Mouse (Mus musculus) heart, postnatal 25 days (tissue): ENCODE results near the gene Slc52a3. TPM values are rescaled to one million over a fixed set of nuclear protein-coding genes. Genes with fewer than 3 reads are reported as not detected.
A peak's percentile ranks its signal among the peaks of the same experiment; 100 is the strongest.

ENCODE experiments used
- DNase-seq: peaks from one replicate; pipeline ENCODE4 v3.0.0; 2022; ENCODE audit warnings: low spot score
- intact Hi-C: fragments of 180-260 bp; cut with DNase I; formaldehyde crosslinking; loops from one replicate; pipeline ENCODE4 v1.15.1; 2025
- microRNA-seq: library from miRNA; unstranded; fragments of <30 nt; microRNA quantifications from one replicate; pipeline ENCODE4 v1.2.0, GENCODE M21; 2022
- total RNA-seq, 2 experiments: library from RNA; stranded (reverse); gene quantifications; 2 replicates each; pipeline ENCODE4 v1.2.3; 2021

Gene Slc52a3
- total RNA-seq, 2 experiments from 2014 or later: 1.8 to 1.9 TPM

DNA sequence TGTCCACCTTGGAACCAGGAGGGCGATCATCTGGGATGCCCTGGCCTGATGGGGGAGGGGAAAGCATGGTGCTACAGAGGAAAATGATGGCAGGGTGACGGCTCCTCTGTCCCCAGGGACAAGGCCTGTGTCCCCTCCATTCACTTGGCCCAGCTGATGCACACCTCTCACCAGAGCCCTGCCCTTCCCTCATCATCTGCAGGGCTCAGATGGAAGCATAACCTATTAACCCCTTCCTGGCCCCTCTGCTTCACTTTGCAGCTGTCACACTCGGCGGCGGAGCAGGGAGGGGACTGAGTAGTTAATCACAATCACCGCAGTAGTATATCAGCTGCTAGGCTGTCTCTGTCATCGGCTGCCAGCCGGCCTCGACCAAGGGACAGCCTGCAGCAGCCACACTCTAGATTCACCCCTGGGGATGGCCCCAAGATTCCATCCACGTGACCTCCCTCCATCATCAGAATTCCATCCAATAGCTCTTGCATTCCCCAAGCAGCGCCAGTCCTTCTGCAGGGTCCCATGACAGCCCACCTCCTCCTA is 28.6 kb downstream of the Slc52a3 start:
- intact Hi-C loops: loop anchor here (5.0 kb wide), 1 partner anchor 342 kb away; no protein-coding TSS in a partner anchor
- DNase-seq: no peak

DNA sequence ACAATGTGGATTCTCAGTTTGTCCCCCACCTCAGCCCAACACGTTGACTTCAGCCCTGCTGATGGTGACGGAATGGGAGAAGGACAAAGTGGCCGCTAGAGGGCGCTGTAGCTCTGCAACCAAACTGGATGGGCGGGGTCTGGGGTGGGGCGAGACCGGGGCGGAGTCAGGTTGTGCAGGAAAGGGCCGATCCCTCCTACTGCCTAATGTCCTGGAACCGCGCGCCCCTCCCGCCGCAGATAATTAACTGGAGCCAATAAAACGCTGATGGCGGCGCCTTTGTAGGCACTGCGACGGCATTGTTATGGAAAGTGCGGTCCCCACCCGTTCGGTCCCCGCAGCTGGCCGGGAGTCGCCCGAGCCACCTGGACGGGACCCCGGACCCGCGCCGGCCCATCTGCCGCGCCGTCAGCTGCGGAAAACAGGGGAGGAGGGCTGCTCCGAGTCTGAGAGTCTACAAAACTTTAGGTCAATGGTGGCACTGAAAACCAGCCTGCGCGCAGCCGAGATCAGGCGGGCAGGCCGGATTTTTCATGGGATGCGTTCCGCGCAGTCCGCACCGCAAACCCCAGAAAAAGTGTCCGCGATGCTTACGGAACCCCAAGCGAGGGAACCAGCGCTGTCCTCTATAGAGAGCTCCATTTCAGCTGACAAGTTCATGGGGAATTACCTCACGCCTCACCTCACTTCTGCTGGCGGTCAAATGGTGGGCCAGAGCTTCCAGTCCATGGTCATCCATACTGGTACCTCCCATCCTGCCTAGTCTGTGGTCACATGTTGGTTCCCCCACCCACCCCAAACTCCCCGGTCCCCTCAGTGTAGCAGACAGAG is 33.2 kb downstream of the Slc52a3 start:
- intact Hi-C loops: loop anchor here (2.0 to 5.0 kb wide), 4 partner anchors 53 to 338 kb away; no protein-coding TSS in a partner anchor
- peak; percentile 57 for DNase-seq

- DNase-seq: no peak
- intact Hi-C loops: no loop called here
These were observed 34.7 kb downstream of the Slc52a3 start for GRCm38 (mm10) chr2:152030986-152031385.

GRCm38 (mm10) chr2:152040101-152040500 is 43.8 kb downstream of the Slc52a3 start:
- intact Hi-C loops: no loop called here
- no peak for DNase-seq

GRCm38 (mm10) chr2:152047116-152048002 is 51.0 kb downstream of the Slc52a3 start:
- no peak for DNase-seq
- intact Hi-C loops: no loop called here

GRCm38 (mm10) chr2:152048003-152048980 is 52.0 kb downstream of the Slc52a3 start:
- DNase-seq: no peak
- intact Hi-C loops: no loop called here

GRCm38 (mm10) chr2:152048981-152049441 is 52.7 kb downstream of the Slc52a3 start:
- DNase-seq: no peak
- intact Hi-C loops: no loop called here

DNA sequence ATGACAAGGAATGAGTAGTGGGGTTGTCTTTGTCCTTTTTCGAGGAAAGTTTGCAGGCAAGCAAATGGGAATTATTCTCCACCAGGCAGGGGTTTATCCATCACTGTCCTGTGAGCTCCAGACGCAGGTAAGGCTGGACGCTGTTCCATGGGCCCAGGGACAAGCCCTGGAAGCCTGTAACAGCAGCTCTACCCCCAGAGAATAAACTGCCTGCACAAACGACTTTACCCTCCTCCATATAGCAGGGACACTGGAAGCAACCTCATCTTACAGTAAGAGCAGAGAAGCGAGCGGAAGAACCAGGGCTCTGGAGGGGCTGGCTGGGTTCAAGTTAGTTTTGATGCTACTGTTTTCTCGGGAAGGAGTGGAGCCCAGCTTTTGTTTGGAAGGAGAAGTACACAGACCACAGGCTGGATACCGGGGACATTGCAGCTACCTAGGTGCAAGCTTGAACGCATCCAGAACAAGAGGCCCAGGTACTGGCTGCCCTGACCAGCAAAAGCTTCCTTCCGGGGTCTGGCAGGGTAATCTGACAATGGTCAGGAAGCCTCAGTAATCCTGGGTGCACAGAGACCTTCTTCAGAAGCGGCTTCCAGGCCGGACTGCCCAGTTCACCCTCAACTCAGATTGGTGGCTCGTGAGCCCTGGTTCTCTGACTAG is 53.4 kb downstream of the Slc52a3 start:
- DNase-seq: no peak
- intact Hi-C loops: no loop called here

DNA sequence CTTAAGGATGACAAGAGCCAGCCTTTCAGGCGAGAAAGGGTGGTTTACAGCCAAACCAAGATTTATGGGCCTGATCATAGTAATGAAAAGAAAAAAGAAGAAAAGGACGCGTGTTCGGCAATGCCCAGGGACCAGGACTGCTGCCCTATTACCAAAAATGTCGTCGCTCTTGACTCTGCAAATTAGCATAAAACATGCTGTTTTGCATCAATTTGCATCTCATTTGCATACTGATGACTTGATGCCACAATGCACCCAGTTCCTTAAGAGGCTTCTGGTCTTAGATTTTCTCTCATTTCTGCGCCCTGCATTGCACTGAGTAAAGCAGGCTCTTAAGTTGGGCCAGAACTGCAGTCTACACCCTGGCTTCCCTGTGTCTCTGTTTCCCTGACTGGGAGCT is 54.0 kb downstream of the Slc52a3 start:
- no peak for DNase-seq
- intact Hi-C loops: no loop called here

GRCm38 (mm10) chr2:152051985-152052384 is 55.7 kb downstream of the Slc52a3 start:
- DNase-seq: no peak
- intact Hi-C loops: no loop called here

- DNase-seq: no peak
- intact Hi-C loops: no loop called here
These were observed 59.1 kb downstream of the Slc52a3 start for GRCm38 (mm10) chr2:152055406-152055805.

DNA sequence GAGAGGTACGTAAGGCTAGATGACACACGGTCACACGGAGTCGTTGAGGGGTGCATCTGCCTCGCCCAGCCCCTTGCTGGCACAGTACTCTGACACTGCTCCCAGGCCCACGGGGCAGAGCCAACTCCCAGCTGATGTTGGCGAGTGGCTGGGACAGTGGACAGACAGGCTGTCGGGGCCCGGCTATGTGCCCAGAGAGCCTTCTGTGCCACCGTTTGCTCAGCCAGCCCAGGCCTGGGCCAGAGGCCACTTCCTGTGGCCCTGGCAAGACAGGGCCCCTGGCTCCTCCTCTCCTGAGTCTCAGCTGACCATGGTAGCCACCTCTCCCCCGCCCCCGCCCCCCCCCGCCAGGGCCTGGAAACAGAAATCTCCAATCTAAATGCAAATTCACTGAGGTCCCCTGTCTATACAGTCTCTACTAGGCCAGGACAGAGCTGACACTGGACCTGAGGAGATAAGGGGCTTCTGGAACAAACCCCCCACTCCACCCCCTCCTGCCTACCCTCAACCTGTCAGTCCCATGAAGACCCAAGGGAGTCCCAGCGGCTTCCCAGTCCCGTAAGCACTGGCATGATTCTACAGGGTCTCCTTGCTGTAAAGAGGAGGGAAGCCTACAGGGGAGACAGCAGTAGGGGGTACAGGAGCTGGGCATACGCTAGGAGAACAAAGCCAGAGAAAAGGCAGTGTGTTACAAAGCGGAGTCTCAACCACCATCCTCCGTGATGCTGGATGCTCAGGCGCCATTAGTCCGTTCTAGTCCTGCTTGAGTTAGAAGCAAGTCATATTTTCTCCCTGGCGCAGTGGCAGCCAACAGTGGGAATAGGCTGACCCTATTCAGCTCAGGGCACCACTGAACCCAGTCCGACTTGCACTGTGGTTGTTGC is 60.3 kb downstream of the Slc52a3 start:
- no peak for DNase-seq
- intact Hi-C loops: no loop called here

GRCm38 (mm10) chr2:152057252-152057563 is 60.9 kb downstream of the Slc52a3 start:
- DNase-seq: no peak
- intact Hi-C loops: no loop called here

Small RNA genes within 50 kb of the gene (microRNA-seq; reads per million reads assigned to microRNA genes)
- not detected for gene Mir1953

Other genes starting within 250 kb of the Slc52a3 start
- not detected for gene Rspo4, start 153.6 kb upstream of the Slc52a3 start, total RNA-seq
- under 1 TPM; 0.13 to 0.39 TPM for gene Angpt4, start 85.3 kb upstream of the Slc52a3 start, total RNA-seq
- gene Fam110a, start 16.3 kb upstream of the Slc52a3 start, total RNA-seq: 1 to 10 TPM; 4.5 to 4.7 TPM
- gene Scrt2, start 85.0 kb downstream of the Slc52a3 start, total RNA-seq: not detected
- gene Srxn1, start 109.0 kb downstream of the Slc52a3 start, total RNA-seq: 10 to 100 TPM; 14.8 to 15.2 TPM
- gene Tcf15, start 147.1 kb downstream of the Slc52a3 start, total RNA-seq: 10 to 100 TPM; 24.3 to 34.0 TPM
- 100 to 1,000 TPM in 1 of 2 experiments, 10 to 100 TPM in 1; 95.2 to 104 TPM for gene Csnk2a1, start 230.3 kb downstream of the Slc52a3 start, total RNA-seq